Mouse (Mus musculus) intestine, postnatal 0 days (tissue): Measurements from ENCODE around the gene Ank2. TPM values are rescaled to one million over a fixed set of nuclear protein-coding genes. Genes with fewer than 3 reads are reported as not detected.

Source experiments
- ATAC-seq: fragments of 200-750 bp; cut with Nextera tagmentation; 2 replicates; pipeline ENCODE4 v1.8.0; 2017; ENCODE audit warnings: mild to moderate bottlenecking, moderate TSS enrichment, moderate library complexity
- H3K27ac ChIP-seq: fragments of 300-500 bp; sonication (generic); 2 replicates; pipeline ENCODE4 v1.5.1; 2014; ENCODE audit warnings: mild to moderate bottlenecking, low read depth, low read length, moderate library complexity
- H3K27me3 ChIP-seq: fragments of 300-500 bp; sonication (generic); replicated peaks from 2 replicates; pipeline ENCODE4 v1.6.1; 2014; ENCODE audit warnings: low read length, mixed read lengths; ENCODE audit not compliant: control insufficient read depth, insufficient read depth
- H3K36me3 ChIP-seq: fragments of 300-500 bp; sonication (generic); 2 replicates; pipeline ENCODE4 v1.6.1; 2014; ENCODE audit warnings: mild to moderate bottlenecking, moderate library complexity; ENCODE audit not compliant: control insufficient read depth, insufficient read depth
- H3K4me1 ChIP-seq: fragments of 300-500 bp; sonication (generic); replicated peaks from 2 replicates; pipeline ENCODE4 v1.6.1; 2014; ENCODE audit warnings: antibody characterized with exemption, low read length, mixed read lengths; ENCODE audit not compliant: control insufficient read depth, insufficient read depth
- H3K4me2 ChIP-seq: fragments of 300-500 bp; sonication (generic); replicated peaks from 2 replicates; pipeline ENCODE4 v1.6.1; 2014; ENCODE audit warnings: low read depth, mild to moderate bottlenecking, moderate library complexity
- H3K4me3 ChIP-seq: fragments of 300-500 bp; sonication (generic); 2 replicates; pipeline ENCODE4 v1.5.1; 2014; ENCODE audit warnings: low read depth, low read length
- H3K9ac ChIP-seq: fragments of 300-500 bp; sonication (generic); 2 replicates; pipeline ENCODE4 v1.6.1; 2014; ENCODE audit warnings: mild to moderate bottlenecking, low read depth, low read length
- H3K9me3 ChIP-seq: fragments of 300-500 bp; sonication (generic); 2 replicates; pipeline ENCODE4 v1.6.1; 2016; ENCODE audit warnings: mixed run types; ENCODE audit not compliant: control insufficient read depth
- CTCF ChIP-seq: sonication (generic); IDR thresholded peaks from 2 replicates; pipeline ENCODE4 v1.5.1; 2016; ENCODE audit warnings: low read depth, mild to moderate bottlenecking, control low read depth, antibody characterized with exemption, moderate library complexity
- WGBS: fragments of 180-500 bp; shearing (Covaris S2); extraction: QIAGEN DNeasy Blood & Tissue Kit; methylation state at CpG from one replicate; pipeline ENCODE4 v1.1.7; 2014; 5-methylcytosine and 5-hydroxymethylcytosine counted together
- microRNA counts: library from miRNA; unstranded; fragments of <30 nt; microRNA quantifications from one replicate; lab custom pipeline; 2016
- microRNA-seq: library from miRNA; unstranded; fragments of <30 nt; microRNA quantifications from one replicate; pipeline ENCODE4, GENCODE M21; 2016
- polyA plus RNA-seq: library from polyadenylated mRNA; unstranded; fragments of >200 nt; fragmentation: Nextera tagmentation; extraction: Ambion mirVana; gene quantifications from 2 replicates; pipeline ENCODE4 v1.2.1, GENCODE M21; 2015

The Ank2 gene
- polyA plus RNA-seq, 1 experiment from 2014 or later = 9.0 TPM

- Histone ChIP-seq H3K4me3 (no peak overlapping the region), H3K36me3 (no peaks in the 10 kb centered on the region), H3K9ac (no peak overlapping the region), H3K4me2 (no peak overlapping the region), H3K27me3 (no peaks in the 10 kb centered on the region; the same call in 1 of the 2 replicates), H3K27ac (no peak overlapping the region), H3K9me3 (no peaks in the 10 kb centered on the region), H3K4me1 (no peaks in the 10 kb centered on the region)
- peak; percentile 89 for TF ChIP-seq CTCF
- 5% methylated on average over 3 of the region's 3 CpGs for WGBS
- no peak for ATAC-seq
Observed at GRCm38 (mm10) chr3:126903543-126903942, 595.6 kb downstream of the Ank2 start.

- no peak for ATAC-seq
- Histone ChIP-seq H3K4me1 (no peaks in the 10 kb centered on the region), H3K4me2 (no peak overlapping the region), H3K36me3 (no peaks in the 10 kb centered on the region), H3K27ac (no peak overlapping the region), H3K27me3 (peaks cover 18% of the 10 kb centered on the region; the same call in 1 of the 2 replicates), H3K9me3 (no peaks in the 10 kb centered on the region), H3K4me3 (no peak overlapping the region), H3K9ac (no peak overlapping the region)
- TF ChIP-seq CTCF = no peak
- WGBS = 78% methylated on average over 4 of the region's 4 CpGs
Observed at GRCm38 (mm10) chr3:126886644-126887043, 612.5 kb downstream of the Ank2 start.

GRCm38 (mm10) chr3:126886090-126886489 lies 613.1 kb downstream of the Ank2 start:
- TF ChIP-seq CTCF = no peak
- Histone ChIP-seq H3K4me3 (no peak overlapping the region), H3K27me3 (peaks cover 19% of the 10 kb centered on the region; the same call in 1 of the 2 replicates), H3K36me3 (no peaks in the 10 kb centered on the region), H3K27ac (no peak overlapping the region), H3K4me1 (no peaks in the 10 kb centered on the region), H3K4me2 (no peak overlapping the region), H3K9ac (no peak overlapping the region), H3K9me3 (peaks cover 4% of the 10 kb centered on the region; the same call in 1 of the 2 replicates)
- 79% methylated on average over 4 of the region's 4 CpGs for WGBS
- no peak for ATAC-seq

GRCm38 (mm10) chr3:126878233-126878632 lies 620.9 kb downstream of the Ank2 start:
- H3K4me3 ChIP-seq = no peak overlapping the region
- H3K4me2 ChIP-seq = no peak overlapping the region
- 19% methylated on average over 1 of the region's 1 CpGs for WGBS
- no peak overlapping the region for H3K27ac ChIP-seq
- TF ChIP-seq CTCF = no peak
- peaks cover 12% of the 10 kb centered on the region; the same call in 1 of the 2 replicates for H3K9me3 ChIP-seq
- H3K4me1 ChIP-seq = no peaks in the 10 kb centered on the region
- no peak overlapping the region for H3K9ac ChIP-seq
- H3K36me3 ChIP-seq = no peaks in the 10 kb centered on the region
- H3K27me3 ChIP-seq = peaks cover 29% of the 10 kb centered on the region
- peak; percentile 89 for ATAC-seq

MicroRNAs within 50 kb of the gene (microRNA counts, 519-probe panel; counts per million panel counts)
- microRNA mmu-miR-302a (lab: Ali Mortazavi, UCI) (not detected), microRNA mmu-miR-302b (lab: Ali Mortazavi, UCI) (not detected), microRNA mmu-miR-302c (lab: Ali Mortazavi, UCI) (not detected), microRNA mmu-miR-302d (lab: Ali Mortazavi, UCI) (not detected), microRNA mmu-miR-367 (lab: Ali Mortazavi, UCI) (2,686 counts per million, percentile 26 among the panel's probes with 10 or more counts)

Small RNA genes lying within 50 kb of the gene (microRNA-seq; reads per million reads assigned to microRNA genes)
- gene Gm44494 = not detected
- gene Mir302a = 7.6 reads per million, percentile 18 among the genes with 10 or more reads in this experiment
- 0.82 reads per million for gene Mir302b
- not detected for gene Mir302c
- gene Mir302d = 4.6 reads per million, percentile 11 among the genes with 10 or more reads in this experiment
- not detected for gene Mir367

Other genes with a start within 250 kb of the Ank2 start
- gene Larp7, start 54.0 kb upstream of the Ank2 start, polyA plus RNA-seq = 23.6 and 26.2 TPM in 2 replicates
- 1.1 TPM in 2 replicates for gene Zgrf1, start 54.1 kb upstream of the Ank2 start, polyA plus RNA-seq
- not detected in 2 replicates for gene Neurog2, start 133.8 kb upstream of the Ank2 start, polyA plus RNA-seq